Mouse (Mus musculus) thymus, adult 2 months (tissue): ENCODE data around the gene Lin7a. TPM values are rescaled to one million over a fixed set of nuclear protein-coding genes. Genes with fewer than 3 reads are reported as not detected.
"Not testable (repeated sequence)": the region's sequence is repeated elsewhere in the genome, so short reads cannot be mapped to it uniquely, and the experiment has no call there.

Source experiments
- DNase-seq: peaks from one replicate; pipeline ENCODE4 v3.0.0; 2021
- H3K27ac ChIP-seq: fragments of 200-500 bp; 2 replicates; pipeline ENCODE4 v1.5.1; 2012; ENCODE audit warnings: low read length, control low read depth; ENCODE audit not compliant: control insufficient read depth, insufficient read depth
- H3K27me3 ChIP-seq: fragments of 200-500 bp; 2 replicates; pipeline ENCODE4 v1.6.1; 2012; ENCODE audit warnings: mild to moderate bottlenecking, low read length, moderate library complexity, mixed read lengths; ENCODE audit not compliant: control insufficient read depth, insufficient read depth
- H3K36me3 ChIP-seq: fragments of 200-500 bp; 2 replicates; pipeline ENCODE4 v1.6.1; 2012; ENCODE audit warnings: mild to moderate bottlenecking, low read length, moderate library complexity; ENCODE audit not compliant: control insufficient read depth, insufficient read depth
- H3K4me1 ChIP-seq: fragments of 200-500 bp; replicated peaks from 2 replicates; pipeline ENCODE4 v1.6.1; 2012; ENCODE audit warnings: low read length; ENCODE audit not compliant: control insufficient read depth, insufficient read depth
- H3K4me3 ChIP-seq: fragments of 200-500 bp; 2 replicates; pipeline ENCODE4 v1.5.1; 2012; ENCODE audit warnings: mild to moderate bottlenecking, low read length, control low read depth, moderate library complexity; ENCODE audit not compliant: control insufficient read depth, insufficient read depth
- CTCF ChIP-seq: fragments of 200-500 bp; IDR thresholded peaks from 2 replicates; pipeline ENCODE4 v1.5.1; 2012; ENCODE audit warnings: mild to moderate bottlenecking, control low read depth, low read length, moderate library complexity, borderline replicate concordance; ENCODE audit not compliant: control insufficient read depth, poor library complexity, insufficient read depth; ENCODE audit errors: extremely low read depth
- POLR2A ChIP-seq: fragments of 200-500 bp; IDR thresholded peaks from 2 replicates; pipeline ENCODE4 v1.6.1; 2012; ENCODE audit warnings: mild to moderate bottlenecking, low read length, control low read depth, moderate library complexity; ENCODE audit not compliant: control insufficient read depth, poor library complexity, insufficient read depth; ENCODE audit errors: extremely low read depth
- WGBS: fragments of 180-500 bp; shearing (Covaris S2); methylation state at CpG from one replicate; pipeline ENCODE4 v1.1.7; 2018; 5-methylcytosine and 5-hydroxymethylcytosine counted together
- polyA plus RNA-seq: library from polyadenylated mRNA; depleted of rRNA; stranded (reverse); fragments of >200 nt; gene quantifications from 2 replicates; pipeline ENCODE4 v1.2.3, GENCODE M21; 2012

Lin7a gene
- polyA plus RNA-seq, 1 experiment, result not detected

GRCm38 (mm10) chr10:107239651-107240330, 31.7 kb upstream of the Lin7a start:
- H3K36me3 ChIP-seq, result no peaks in the 10 kb centered on the region
- TF ChIP-seq CTCF (no peak), POLR2A (no peak)
- no peaks in the 10 kb centered on the region for H3K27me3 ChIP-seq
- 79% methylated on average over 2 of the region's 2 CpGs for WGBS
- H3K4me1 ChIP-seq, result no peaks in the 10 kb centered on the region
- no peak overlapping the region for H3K27ac ChIP-seq
- no peak for DNase-seq
- no peak overlapping the region for H3K4me3 ChIP-seq

GRCm38 (mm10) chr10:107240446-107240845, 31.0 kb upstream of the Lin7a start:
- no peak overlapping the region for H3K4me3 ChIP-seq
- 92% methylated on average over 1 of the region's 1 CpGs for WGBS
- H3K27me3 ChIP-seq, result no peaks in the 10 kb centered on the region
- H3K27ac ChIP-seq, result no peak overlapping the region
- TF ChIP-seq POLR2A (no peak), CTCF (no peak)
- H3K36me3 ChIP-seq, result no peaks in the 10 kb centered on the region
- no peaks in the 10 kb centered on the region for H3K4me1 ChIP-seq
- no peak for DNase-seq

GRCm38 (mm10) chr10:107240986-107241385, 30.5 kb upstream of the Lin7a start:
- Histone ChIP-seq H3K4me1 (no peaks in the 10 kb centered on the region), H3K4me3 (no peak overlapping the region), H3K27me3 (no peaks in the 10 kb centered on the region), H3K36me3 (no peaks in the 10 kb centered on the region), H3K27ac (no peak overlapping the region)
- 92% methylated on average over 3 of the region's 3 CpGs for WGBS
- no peak for DNase-seq
- TF ChIP-seq POLR2A (no peak), CTCF (no peak)

- TF ChIP-seq CTCF (no peak), POLR2A (no peak)
- DNase-seq, result no peak
- H3K27me3 ChIP-seq, result no peaks in the 10 kb centered on the region
Observed at GRCm38 (mm10) chr10:107241406-107241805, 30.1 kb upstream of the Lin7a start.

GRCm38 (mm10) chr10:107241999-107242398, 29.5 kb upstream of the Lin7a start:
- not testable (repeated sequence) for H3K36me3 ChIP-seq, H3K4me3 ChIP-seq, DNase-seq, H3K27ac ChIP-seq, H3K4me1 ChIP-seq, H3K27me3 ChIP-seq
- whole genome bisulfite sequencing, result 91% methylated on average over 1 of the region's 1 CpGs

More at GRCm38 (mm10) chr10:107241406-107241805, 30.1 kb upstream of the Lin7a start:
- Histone ChIP-seq H3K27ac (no peak overlapping the region), H3K36me3 (no peaks in the 10 kb centered on the region), H3K4me3 (no peak overlapping the region), H3K4me1 (no peaks in the 10 kb centered on the region)

- Histone ChIP-seq H3K4me3 (no peak overlapping the region), H3K27me3 (no peaks in the 10 kb centered on the region), H3K36me3 (no peaks in the 10 kb centered on the region), H3K27ac (no peak overlapping the region), H3K4me1 (no peaks in the 10 kb centered on the region)
- WGBS, result 71% methylated on average over 1 of the region's 1 CpGs
- TF ChIP-seq CTCF, result no peak
- TF ChIP-seq POLR2A, result no peak
- no peak for DNase-seq
Observed at GRCm38 (mm10) chr10:107242696-107243400, 28.6 kb upstream of the Lin7a start.
